Mouse (Mus musculus) lung, adult 2 months (tissue): ENCODE data around the gene Zcchc12. TPM values are rescaled to one million over a fixed set of nuclear protein-coding genes. Genes with fewer than 3 reads are reported as not detected.

Experiments
- DNase-seq: peaks from one replicate; pipeline ENCODE4 v3.0.0; 2022
- H3K4me1 ChIP-seq: fragments of 200-500 bp; 2 replicates; pipeline ENCODE4 v1.6.1; 2011; ENCODE audit warnings: low read length; ENCODE audit not compliant: control insufficient read depth, insufficient read depth
- H3K4me3 ChIP-seq: fragments of 200-500 bp; replicated peaks from 2 replicates; pipeline ENCODE3; 2011; ENCODE audit warnings: low read depth, mild to moderate bottlenecking, control low read depth, low read length; ENCODE audit errors: extremely low read depth
- CTCF ChIP-seq: fragments of 200-500 bp; IDR thresholded peaks from 2 replicates; pipeline ENCODE4 v1.5.1; 2011; ENCODE audit warnings: mild to moderate bottlenecking, low read length, control low read depth; ENCODE audit not compliant: insufficient read depth
- POLR2A ChIP-seq: fragments of 200-500 bp; IDR thresholded peaks from 2 replicates; pipeline ENCODE4 v1.6.1; 2011; ENCODE audit warnings: low read depth, mild to moderate bottlenecking, control low read depth, low read length, borderline replicate concordance; ENCODE audit errors: extremely low read depth
- WGBS: fragments of 180-500 bp; shearing (Covaris S2); methylation state at CpG from one replicate; pipeline ENCODE4 v1.1.7; 2018; 5-methylcytosine and 5-hydroxymethylcytosine counted together
- polyA plus RNA-seq: library from polyadenylated mRNA; depleted of rRNA; stranded (reverse); fragments of >200 nt; gene quantifications from 2 replicates; pipeline ENCODE4 v1.2.3, GENCODE M21; 2012; rRNA removed

Zcchc12 gene
- polyA plus RNA-seq = 0.05 and 0.11 TPM in 2 replicates

- Histone ChIP-seq H3K4me3 (no peak within 1 kb of the TSS), H3K4me1 (no peaks in the 10 kb centered on the region)
- WGBS = 33% methylated on average over 28 of the region's 28 CpGs
- TF ChIP-seq CTCF (no peak), POLR2A (no peak)
- no peak for DNase-seq
Measured at GRCm38 (mm10) chrX:36195736-36196525, at the start of gene Zcchc12. TSS of gene Zcchc12 (plus strand) at chrX:36195904.

DNA sequence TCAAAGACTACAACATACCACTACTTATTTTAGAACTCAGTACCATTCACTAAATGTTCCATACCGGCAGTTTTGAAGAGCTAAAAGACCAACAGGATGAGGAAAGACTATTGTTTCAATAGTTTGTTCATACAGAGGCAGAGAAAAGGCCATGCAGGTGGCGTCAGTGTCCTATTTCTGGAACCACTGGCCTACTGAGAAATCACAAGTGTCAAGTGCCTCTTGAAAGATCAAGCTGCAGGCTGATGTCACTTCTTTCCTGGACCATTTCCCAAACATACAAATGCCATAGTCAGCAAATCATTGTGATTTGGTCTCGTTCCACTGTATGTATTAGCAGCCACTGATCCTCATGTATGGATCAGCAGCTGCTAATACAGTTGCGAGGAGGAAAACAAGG, 49.0 kb upstream of the Zcchc12 start:
- DNase-seq = no peak
- 41% methylated on average over 4 of the region's 4 CpGs for WGBS

DNA sequence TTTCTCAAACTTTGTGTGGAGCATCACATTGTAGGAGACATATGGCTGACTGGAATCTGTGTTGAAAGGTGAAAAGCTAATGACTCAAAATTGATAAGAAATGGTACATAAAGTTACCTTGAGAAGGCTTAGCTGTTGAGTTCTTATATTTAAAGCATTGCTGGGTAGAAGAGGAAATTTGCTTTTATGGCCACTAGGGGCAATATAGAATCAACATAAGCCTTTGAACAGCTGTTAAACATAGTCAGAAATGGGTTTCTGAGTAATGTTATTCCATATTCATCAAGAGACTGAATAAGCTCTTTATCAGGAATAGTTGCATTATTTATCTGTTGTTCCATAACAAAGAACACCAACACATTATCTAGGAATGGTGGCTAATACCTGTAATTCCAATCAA, 45.6 kb upstream of the Zcchc12 start:
- DNase-seq = no peak
- Histone ChIP-seq H3K4me3 (no peak overlapping the region), H3K4me1 (no peaks in the 10 kb centered on the region; the same call in 1 of the 2 replicates)
- TF ChIP-seq CTCF (no peak), POLR2A (no peak)

More for the DNA sequence above, 49.0 kb upstream of the Zcchc12 start:
- H3K4me3 ChIP-seq = no peak overlapping the region
- no peaks in the 10 kb centered on the region; the same call in 1 of the 2 replicates for H3K4me1 ChIP-seq
- TF ChIP-seq POLR2A (no peak), CTCF (no peak)

DNA sequence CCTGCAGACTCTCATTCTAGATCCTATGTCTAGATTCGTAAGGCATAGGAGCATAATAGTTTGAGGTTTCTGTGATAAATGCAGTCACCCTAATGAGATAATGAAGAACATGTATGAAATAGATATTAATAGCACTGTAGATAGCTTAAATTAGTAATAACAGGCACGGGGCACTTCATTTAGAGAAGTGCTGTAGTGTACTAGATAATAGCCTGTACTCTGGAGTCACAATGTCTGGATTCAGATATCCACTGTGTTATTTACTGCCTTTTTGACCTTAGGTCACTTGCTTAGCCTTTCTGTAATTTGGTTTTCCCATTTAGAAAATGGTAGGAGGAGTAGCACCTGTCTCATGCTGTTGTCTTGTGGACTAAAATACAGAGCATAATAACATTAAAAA, 39.0 kb upstream of the Zcchc12 start:
- no peak for TF ChIP-seq CTCF
- no peak for TF ChIP-seq POLR2A
- H3K4me1 ChIP-seq = no peaks in the 10 kb centered on the region
- H3K4me3 ChIP-seq = no peak overlapping the region
- DNase-seq = no peak
- WGBS = 66% methylated on average over 2 of the region's 2 CpGs

GRCm38 (mm10) chrX:36161567-36161966, 34.1 kb upstream of the Zcchc12 start:
- WGBS = 36% methylated on average over 4 of the region's 4 CpGs
- Histone ChIP-seq H3K4me3 (no peak overlapping the region), H3K4me1 (no peaks in the 10 kb centered on the region)
- TF ChIP-seq CTCF = no peak
- TF ChIP-seq POLR2A = no peak
- no peak for DNase-seq

- H3K4me3 ChIP-seq = no peak overlapping the region
- H3K4me1 ChIP-seq = no peaks in the 10 kb centered on the region
- peak; percentile 28 for DNase-seq
- TF ChIP-seq POLR2A (no peak), CTCF (peak; percentile 68)
Measured at GRCm38 (mm10) chrX:36183625-36184024, 12.1 kb upstream of the Zcchc12 start.

DNA sequence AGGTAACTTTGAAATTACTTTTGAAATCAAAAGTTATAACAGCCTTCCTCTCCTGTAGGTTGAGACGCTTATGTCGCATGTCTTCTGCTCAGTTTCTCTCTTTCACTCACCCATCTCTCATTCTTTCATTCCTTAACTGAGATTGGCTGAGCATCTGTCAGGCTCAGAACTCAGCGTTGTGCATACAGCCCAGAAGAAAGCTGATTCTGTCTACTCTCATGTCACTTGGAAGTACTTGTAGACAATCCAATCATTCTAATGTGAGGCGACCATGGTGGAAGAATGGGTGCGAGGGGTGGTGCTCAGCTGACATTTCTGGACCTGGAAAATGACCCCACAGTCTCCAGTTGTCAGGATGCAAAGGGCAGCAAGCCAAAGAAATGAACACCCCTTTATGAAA, 9.7 kb upstream of the Zcchc12 start:
- no peaks in the 10 kb centered on the region for H3K4me1 ChIP-seq
- TF ChIP-seq CTCF (no peak), POLR2A (no peak)
- WGBS = 68% methylated on average over 5 of the region's 5 CpGs
- no peak for DNase-seq
- H3K4me3 ChIP-seq = no peak overlapping the region

DNA sequence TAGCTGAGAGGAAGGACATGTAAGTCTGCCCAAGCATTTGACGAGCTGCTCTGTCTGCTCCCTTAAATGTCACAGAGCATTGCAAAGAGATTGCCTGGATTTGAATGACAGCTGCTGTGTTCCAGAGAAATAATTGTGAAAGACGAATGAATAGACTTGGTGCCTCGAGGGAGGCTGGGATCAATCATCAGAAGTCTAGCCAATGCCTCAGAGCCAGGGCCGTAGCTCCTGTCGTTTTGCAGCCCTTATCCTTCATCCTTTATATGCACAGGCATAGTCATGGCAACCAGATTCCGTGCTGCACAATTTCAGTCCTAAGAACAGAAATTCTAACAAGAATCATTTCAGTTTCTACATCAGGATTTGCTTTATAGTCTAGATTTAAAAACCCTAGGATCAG, 9.3 kb upstream of the Zcchc12 start:
- WGBS = 50% methylated on average over 6 of the region's 6 CpGs

GRCm38 (mm10) chrX:36193951-36194350, 1.8 kb upstream of the Zcchc12 start:
- DNase-seq = no peak
- 35% methylated on average over 6 of the region's 6 CpGs for WGBS
- Histone ChIP-seq H3K4me3 (no peak overlapping the region), H3K4me1 (no peaks in the 10 kb centered on the region)
- TF ChIP-seq POLR2A = no peak
- TF ChIP-seq CTCF = no peak

More for the DNA sequence above, 9.3 kb upstream of the Zcchc12 start:
- H3K4me1 ChIP-seq = no peaks in the 10 kb centered on the region
- TF ChIP-seq CTCF (no peak), POLR2A (no peak)
- no peak for DNase-seq
- H3K4me3 ChIP-seq = no peak overlapping the region

- 73% methylated on average over 2 of the region's 2 CpGs for WGBS
- Histone ChIP-seq H3K4me3 (no peak overlapping the region), H3K4me1 (no peaks in the 10 kb centered on the region)
- TF ChIP-seq CTCF (no peak), POLR2A (no peak)
- DNase-seq = no peak
Measured at GRCm38 (mm10) chrX:36209554-36209953, 13.8 kb downstream of the Zcchc12 start.
